Mouse (Mus musculus): Measurements from ENCODE around the gene Itpr1.

Itpr1 gene

DNA sequence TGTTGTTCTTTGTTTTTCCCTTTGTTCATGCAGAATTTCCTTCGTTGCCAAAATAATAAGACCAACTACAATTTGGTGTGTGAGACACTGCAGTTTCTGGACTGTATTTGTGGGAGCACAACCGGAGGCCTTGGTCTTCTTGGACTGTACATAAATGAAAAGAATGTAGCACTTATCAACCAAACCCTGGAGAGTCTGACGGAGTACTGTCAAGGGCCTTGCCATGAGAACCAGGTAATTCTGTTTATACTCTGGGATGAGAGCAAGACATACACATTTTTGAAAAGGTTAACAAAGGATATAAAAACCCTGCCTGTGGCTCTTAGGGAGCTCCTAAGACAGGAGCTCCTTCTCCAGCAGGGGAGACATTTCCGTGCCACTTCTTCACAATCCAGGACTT lies 268.3 kb downstream of the Itpr1 start:
- DNase-seq, result no peak

DNA sequence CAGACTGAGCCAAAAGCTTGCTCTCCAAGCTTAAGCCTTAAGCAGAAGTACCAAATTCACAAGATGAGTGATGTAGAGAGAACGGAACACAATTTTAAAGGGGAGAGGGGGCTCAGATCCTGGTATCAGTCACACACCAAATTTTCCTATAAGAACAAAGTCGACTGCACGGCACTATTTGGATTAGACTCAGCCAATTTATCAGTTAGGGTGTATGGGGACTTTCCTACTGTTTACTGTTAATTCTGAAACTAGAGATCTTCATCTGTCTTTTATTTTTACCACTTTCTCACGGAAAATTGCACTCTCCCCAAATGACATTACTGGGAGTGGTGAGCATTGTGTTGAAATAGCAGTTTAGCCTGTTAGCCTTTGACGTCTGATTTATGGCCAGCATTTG lies 269.6 kb downstream of the Itpr1 start:
- DNase-seq, result no peak

DNA sequence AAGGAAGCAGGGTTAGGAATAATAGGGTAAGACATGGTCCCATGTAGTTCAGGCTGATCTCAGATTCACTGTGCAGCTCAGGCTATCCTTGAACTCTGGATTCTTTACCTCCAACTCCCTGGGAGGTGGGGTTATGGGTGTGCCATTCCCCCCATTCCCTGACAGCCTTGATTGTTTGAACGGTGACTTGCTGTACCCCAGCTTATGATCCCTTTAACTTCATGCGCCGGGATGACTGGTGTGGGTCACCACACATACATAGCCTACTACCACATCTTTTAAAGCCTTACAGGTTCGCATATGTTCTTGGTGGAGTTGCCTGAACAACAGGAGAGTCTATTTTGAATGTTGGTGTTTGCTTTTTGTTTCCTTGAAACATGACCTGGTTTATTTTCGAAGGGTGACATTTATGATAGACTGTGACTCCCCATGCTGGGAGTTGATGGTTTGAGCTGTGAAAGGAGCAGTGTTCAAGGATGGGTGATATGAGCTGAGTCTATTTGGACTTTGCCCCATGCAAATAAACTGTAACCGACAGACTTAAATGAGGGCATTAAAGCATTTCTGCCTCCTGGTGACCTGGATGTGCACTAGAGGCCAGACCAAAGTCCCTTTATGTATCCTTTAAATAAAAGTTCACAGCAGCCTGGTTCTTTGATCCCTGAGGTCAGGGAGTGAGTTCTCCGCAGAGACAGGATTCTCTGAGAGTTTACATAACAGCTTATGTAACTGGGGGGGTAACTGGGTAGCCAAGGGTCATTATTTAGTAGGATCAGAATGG lies 273.5 kb downstream of the Itpr1 start:
- peak; percentile 87 for DNase-seq

DNA sequence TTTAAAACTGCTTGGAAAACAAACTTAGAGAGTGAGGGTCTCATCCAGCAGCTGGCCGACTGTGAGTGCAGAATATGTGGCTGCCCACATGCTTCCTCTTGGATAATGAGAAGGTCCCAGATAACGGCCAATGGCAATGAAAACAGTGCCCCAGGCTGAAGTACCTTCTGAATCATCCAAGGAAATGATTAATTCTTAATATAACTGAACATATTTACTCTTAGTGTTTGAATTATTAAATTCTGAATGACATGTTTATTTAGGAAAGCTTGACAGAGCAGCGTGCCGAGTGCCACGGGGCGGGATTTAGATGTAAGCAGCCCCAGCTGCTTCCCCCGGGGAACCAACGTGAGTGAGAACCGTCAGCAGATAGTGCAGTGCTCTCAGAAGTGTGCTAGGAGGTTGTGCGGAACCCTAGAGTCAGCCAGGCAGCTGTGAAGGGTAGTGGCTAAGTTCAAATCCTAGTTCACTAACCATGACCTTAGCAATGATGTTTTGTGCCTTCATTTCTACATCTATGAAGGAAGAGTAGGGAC lies 274.5 kb downstream of the Itpr1 start:
- no peak for DNase-seq

DNA sequence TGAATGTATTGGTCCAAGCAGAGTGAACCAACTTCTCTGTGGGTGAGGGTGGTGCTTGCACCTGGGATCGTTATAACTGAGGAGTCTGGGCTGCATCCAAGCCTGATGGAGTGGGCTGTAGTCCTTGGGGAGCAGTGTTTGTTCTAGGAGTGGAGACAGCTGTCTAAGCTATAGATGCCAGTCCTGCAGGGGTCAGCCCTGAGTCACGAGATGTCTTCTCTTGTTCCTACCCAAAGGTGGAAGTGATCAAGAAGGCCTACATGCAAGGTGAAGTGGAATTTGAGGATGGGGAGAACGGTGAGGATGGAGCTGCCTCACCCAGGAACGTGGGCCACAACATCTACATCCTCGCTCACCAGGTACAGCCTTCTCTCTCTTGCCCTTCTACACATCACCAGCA lies 275.4 kb downstream of the Itpr1 start:
- no peak for DNase-seq

DNA sequence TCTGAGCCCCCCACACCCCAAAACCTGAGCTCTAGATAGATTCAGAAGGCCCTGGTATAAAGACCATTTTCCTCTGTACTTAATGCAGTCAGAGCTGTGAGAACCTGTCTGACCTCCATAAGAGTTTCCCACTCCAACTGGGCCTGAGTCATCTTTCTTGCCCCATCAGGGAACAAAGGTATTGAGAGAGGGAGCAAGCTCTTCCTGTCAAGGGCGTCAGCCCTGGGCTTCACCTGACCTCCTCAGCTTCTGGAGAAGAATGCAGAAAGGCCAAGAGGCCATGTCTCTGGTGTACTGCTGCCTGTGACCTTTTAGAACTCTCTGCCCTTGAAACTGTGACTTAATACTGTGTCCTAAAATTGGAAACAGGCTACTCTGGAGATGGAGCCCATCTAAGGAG lies 279.1 kb downstream of the Itpr1 start:
- DNase-seq, result no peak

DNA sequence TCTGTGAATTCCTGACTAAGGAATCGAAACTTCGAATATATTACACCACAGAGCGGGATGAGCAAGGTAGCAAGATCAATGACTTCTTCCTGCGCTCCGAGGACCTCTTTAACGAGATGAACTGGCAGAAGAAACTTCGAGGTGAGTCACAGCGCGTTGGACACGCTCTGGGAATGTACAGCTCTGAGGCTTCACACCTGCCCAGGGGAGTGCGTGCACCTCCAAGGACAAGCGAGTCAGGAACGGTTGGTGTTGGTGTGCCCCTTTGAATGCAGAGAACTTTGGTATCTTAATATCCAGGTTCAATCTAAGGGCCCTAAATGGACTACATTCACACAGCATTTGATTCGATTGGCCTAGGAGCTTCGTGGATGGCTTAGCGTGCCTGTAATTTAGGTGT lies 280.9 kb downstream of the Itpr1 start:
- DNase-seq, result no peak

DNA sequence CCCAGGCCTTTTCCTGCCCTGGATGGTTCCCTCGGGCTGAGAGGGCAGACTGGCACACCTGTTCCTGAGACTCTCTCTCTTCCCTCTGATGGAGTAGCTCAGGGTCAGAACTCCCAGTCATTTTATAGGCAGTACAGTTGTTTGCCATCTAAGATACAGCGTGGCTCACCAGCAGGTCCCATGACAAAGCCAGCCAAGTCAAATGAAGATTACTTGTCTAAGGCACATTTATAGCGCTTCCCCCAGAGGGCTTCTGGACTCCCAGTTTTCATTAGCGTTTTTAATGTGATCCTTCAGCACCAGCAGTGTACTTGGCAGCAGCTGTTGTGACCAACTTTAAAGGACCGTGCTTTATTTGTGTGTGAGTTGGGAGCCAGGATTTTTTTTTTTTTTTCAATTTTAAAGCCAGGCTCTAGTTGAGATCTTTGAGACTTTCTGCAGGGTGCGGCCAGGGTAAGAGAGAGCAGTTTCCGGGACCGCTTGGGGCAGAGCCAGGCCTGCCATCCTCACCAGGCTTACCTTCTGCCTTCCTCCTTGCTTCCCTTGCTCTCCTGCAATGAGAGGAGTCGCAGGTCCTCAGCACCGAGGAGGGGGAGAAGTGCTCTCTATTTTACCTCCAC lies 281.4 kb downstream of the Itpr1 start:
- DNase-seq, result no peak

DNA sequence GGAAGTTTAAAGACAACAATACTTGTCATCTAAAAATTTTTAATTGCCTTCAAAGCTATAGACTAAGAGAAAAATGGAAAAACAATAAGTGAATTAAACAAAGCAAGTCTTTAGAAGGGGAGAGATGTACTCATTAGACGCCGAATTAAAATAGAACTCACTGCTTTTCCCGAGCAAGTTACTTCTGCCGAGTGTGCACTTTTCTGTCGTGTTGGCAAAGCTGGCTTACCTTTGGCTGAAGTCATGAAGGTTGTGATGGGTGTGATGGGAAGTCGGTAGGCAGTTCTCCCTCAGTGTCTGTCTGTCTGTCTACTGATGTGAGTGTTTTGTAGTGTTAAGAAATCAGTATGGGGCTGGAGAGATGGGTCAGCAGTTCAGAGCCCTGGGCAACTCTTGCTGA lies 282.1 kb downstream of the Itpr1 start:
- no peak for DNase-seq

DNA sequence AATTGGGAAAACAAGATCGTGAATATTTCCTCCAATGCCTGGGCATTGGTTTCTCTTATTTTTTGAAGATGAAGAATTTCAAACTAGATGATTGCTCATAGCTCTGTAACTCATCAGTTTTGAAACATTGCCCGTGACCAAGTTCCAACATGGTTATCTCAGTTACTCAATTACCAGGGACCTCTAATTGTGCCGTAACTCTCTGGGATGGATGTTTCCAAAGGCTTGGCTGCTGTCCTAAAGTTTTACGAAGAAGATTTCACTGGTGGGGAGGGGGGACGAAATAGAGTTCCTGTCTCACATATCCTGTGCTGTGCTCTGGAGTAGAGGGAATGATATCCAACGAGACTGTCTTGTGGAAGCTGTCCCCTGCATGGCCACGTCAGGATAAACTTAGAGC lies 285.2 kb downstream of the Itpr1 start:
- peak; percentile 80 for DNase-seq

DNA sequence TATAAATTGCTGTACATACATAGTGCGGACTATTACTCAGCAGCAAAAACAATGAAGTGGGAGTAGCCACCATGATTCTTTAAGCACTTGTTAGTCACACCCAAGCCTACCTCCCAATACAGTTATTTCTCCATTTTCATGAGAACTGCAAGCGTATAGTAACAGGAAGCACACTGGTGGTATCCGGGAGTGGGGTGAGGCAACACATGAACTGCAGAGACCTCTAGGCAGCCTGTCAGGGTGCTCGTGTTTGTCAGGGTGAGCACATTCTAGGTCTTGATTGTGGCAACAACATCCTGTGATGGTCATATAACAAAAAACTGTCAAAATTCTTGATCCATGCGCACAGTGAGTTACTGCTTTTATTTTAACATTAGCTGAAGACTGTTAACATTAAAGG lies 290.8 kb downstream of the Itpr1 start:
- DNase-seq, result no peak

DNA sequence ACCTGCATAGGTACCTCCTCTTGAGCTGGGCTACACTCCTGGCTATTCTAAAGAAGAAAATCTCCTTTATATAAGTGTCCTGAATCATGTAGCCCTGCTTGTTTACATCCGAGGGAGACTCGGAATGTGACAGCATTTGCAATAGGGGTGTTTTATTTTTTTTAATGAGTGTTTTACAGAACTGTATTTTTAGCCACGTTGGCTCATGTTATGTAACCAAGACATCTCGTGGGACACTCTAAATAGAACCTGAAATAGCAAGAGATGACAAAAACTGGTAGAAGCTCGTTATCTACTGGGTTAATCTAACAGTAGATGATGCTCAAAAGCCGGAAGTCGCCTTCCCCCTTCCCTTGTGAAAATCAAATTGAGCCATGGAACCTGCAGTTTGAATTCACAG lies 291.8 kb downstream of the Itpr1 start:
- no peak for DNase-seq

DNA sequence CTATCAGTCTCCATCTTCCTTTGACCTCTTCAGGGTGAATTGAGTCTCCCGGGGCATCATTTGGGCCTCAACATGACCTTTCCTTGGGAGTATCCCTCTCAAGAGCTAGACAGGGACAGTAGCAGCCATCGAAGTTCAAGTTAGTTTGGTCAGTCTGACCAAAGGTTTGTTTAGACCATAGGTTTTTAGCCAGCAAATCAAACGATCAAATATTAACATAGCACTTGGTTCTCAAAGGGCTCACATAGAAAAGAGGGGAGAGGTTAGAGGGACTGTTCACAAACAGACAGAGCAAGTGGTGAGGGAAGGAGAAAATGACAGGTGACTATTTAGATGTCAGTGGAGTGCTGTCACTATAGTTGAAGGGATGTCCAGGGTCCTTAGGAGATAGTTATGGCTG lies 293.3 kb downstream of the Itpr1 start:
- DNase-seq, result no peak

DNA sequence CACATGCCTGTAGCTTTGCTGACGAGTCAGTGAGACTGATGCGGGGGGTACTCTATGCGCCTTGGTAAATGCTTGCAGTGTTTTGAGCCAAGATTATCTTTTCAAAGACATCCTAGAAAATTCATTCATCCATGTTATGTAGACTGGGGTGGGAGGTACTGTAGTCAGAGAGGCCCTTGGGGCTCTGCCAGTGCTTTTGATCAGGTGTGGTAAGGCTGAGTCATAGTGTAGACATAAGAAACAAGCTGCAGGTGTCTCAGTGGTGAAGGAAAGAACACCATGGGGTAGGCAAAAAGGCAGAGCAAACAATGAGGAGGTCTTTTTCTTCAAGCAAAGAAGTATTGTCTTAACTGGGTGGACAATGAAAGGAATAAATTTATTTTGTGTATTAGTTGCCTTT lies 294.4 kb downstream of the Itpr1 start:
- no peak for DNase-seq

DNA sequence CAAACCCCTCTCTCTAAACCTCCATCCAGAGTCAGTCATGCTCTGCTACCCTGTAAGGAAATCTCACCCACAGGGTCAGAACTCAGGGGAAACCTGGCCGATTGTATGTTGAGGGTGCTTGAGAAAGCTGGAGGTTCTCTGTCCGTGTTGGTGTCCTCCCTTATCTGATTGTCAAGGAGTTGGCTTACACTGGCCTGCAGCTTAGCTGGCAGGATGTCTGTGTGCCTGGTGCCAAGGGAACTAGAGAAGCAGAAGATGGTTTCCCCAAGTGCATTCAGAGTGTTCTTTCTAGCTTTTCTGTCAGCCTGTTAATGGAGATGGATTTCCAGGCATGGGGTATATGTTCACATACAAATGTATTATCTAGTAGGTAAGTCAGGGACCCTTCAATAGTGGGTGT lies 296.4 kb downstream of the Itpr1 start:
- no peak for DNase-seq

DNA sequence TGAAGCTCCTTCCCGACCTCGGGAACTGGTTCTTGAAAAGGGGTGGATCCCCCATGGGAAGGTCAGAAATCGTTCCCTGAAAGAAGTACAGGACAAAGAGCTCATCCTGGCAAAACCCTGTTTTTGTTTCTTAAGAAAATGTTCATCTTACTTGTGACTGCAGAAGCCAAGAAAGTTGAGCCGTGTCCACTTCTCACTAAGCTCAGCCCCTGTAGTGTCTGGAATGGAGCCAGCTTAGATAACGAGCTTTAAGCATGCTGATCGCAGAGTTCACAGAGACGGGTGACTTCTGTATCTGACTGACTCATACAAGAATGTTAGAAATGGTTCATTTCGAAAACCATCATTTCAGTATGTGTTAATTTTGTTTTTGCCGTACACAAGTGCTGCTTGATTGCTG lies 297.2 kb downstream of the Itpr1 start:
- no peak for DNase-seq

DNA sequence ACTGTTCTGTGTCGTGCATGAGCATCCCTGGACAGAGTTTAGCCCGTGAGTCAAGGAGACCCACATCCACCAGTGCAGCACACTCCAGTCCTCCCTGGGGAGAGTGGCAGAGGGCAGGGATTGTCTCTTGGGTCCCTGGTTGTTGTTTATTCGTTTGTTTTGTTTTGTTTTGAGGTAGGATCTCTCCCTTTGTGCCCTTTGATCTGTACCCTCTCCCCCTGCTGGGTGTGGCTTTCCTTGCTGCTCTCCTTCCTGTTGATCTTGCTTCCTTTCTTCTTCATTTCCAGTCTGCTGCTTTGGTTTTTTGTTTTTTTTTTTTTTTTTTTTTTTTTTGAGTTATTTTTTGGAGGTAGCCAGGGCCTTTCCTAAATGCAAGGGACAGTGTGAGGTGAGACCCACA lies 299.2 kb downstream of the Itpr1 start:
- DNase-seq, result no peak

DNA sequence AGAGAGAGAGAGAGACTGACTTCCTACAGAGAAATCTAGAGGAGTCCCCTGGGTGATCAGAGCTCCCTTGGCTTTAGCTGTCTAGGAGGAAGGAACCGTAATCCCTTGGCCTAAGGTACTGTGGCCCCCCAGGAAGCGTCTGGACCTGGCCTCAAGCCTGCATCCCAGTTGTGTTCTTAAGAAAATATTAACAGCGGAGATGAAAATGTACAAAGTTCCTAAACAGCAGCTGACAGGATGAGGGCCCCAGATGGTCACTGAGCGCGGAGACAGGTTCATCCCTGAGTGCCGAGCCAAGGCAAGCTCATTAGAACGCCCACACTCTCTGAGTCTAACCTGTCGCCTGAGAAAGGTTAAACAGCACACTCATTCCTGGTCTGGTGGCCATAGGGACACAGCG lies 300.1 kb downstream of the Itpr1 start:
- peak; percentile 90 for DNase-seq

DNA sequence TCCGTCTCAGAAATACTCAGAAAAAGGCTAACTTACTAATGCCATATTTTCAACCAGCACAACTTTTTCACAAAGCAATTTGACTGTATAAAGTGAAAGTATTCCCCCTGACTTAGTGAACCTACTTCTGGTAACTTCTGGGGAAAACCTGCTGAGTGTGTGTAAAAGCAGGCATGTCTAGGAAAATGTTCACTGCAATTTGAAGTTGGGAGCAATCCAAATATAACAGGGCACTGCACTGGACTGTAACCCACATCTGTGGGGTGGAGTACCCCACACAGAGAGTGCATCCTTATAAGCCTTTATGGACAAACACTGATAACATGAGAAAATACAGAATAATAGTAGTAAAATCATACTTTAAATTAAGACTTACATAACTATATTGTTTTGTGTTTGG lies 303.4 kb downstream of the Itpr1 start:
- peak; percentile 58 for DNase-seq

DNA sequence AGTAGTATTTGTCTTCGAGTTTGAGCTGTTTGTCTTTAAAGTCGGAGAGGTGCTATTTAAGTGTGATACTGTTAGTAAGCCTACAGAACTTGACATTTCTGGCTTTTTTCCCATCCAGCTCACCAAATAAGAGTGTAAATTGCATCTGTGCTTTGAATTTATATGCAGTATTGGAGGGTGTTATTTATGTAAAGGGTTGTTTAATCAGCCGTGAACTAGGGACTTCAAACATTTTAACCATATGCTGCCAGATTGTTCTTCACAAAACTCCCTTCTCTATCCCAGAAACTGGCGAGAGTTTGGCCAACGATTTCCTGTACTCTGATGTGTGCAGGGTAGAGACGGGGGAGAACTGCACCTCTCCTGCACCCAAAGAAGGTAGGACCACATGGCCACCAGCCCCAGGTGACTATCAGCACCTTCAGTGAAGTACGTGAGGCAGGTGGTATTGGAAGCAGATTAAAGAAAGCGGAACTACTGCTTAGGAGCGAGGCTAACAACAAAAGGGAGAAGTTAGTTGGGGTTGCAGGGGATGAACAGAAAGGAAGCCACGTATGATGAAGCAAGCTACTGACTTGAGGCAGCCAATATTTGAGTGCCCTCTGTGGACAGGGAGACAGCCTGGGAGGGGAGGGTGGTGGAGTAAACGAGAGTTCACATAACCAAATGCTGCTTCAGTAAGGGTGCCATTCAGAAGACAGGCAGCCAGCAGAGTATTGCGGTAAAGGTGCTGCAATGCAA lies 304.5 kb downstream of the Itpr1 start:
- no peak for DNase-seq

DNA sequence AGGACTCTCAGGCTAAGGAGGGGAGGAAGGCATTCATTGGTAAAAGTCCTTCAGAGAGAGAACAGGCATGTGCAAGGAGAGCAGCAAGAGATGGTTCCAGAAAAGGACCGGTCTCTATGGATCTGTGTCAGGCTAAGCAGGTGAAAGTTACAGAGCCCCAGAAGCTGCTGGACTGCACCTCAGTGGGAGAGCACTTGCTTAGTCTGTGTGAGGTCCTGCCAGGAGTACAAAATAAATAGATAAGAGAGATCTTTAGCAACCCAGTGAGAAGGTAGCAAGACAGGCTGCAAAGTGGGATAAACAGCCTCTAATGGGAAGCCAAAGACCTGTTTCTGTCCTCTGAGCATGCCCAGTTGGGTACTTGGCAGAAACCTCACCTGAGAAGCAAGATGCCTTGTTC lies 305.1 kb downstream of the Itpr1 start:
- DNase-seq, result no peak

DNA sequence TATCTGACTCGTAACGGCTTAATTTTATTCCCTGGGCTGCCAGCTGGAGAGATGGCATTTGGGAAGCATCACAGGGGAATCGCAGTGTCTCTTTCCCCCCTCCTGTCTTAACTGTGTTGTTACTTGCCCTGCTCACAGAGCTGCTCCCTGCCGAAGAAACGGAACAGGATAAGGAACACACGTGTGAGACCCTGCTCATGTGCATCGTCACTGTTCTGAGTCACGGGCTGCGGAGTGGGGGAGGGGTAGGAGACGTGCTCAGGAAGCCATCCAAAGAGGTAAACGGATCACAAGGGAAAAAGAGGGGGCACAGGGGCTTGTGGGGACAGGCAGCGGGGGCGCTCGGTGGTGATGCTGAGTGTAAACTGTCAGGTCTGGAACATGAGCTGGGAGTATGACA lies 305.7 kb downstream of the Itpr1 start:
- no peak for DNase-seq

DNA sequence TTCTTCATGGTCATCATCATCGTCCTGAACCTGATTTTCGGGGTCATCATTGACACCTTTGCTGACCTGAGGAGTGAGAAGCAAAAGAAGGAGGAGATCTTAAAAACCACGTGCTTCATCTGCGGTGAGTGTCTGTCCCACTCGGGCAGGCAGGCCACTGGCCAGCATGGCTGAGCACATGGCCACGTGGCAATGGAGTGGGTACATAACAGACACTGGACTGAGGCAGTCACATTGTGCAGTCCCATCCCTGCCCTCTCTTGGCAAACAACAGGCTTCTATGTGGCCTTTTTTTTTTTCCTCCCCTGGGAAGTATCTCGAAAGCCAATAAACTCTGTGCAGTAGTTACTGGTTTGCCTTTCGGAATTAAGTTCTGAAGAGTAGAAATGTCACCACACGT lies 306.4 kb downstream of the Itpr1 start:
- peak; percentile 64 for DNase-seq

Measured in kidney, adult 9 months (tissue).